Mouse (Mus musculus): ENCODE data around the gene Prss54.
A peak's percentile ranks its signal among the peaks of the same experiment; 100 is the strongest.
"Not testable (repeated sequence)": the region's sequence is repeated elsewhere in the genome, so short reads cannot be mapped to it uniquely, and the experiment has no call there.

Prss54 gene

GRCm38 (mm10) chr8:95576240-95576639, at the start of gene Prss54:
Gene Prss54 (minus strand): TSS chr8:95576340.
- DNase-seq, result no peak

- DNase-seq, result no peak
Measured at GRCm38 (mm10) chr8:95624833-95625232, 48.7 kb upstream of the Prss54 start.

GRCm38 (mm10) chr8:95620046-95620445, 43.9 kb upstream of the Prss54 start:
- peak; percentile 49 for DNase-seq

DNA sequence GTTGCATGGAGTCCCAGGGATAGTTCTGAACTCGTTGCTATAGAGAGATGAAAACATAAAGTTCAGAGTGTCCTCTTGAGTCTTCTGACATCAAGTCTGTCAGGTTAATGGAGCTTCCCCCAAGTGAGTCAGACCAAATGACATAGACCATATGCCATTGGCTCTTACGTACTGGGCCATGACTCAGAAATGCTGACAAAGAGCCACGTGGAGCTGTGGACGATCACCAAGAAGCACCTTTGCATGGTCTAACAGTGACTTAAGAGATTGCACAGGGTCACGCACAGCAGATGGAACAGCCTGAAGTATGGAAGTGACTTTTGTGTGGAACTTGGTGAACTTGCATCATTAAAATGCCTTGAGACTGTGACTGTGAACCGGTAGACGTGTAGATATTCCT, 40.2 kb upstream of the Prss54 start:
- no peak for DNase-seq

- DNase-seq, result no peak
Measured at GRCm38 (mm10) chr8:95611769-95612168, 35.6 kb upstream of the Prss54 start.

- DNase-seq, result no peak
Measured at GRCm38 (mm10) chr8:95610749-95611148, 34.6 kb upstream of the Prss54 start.

DNA sequence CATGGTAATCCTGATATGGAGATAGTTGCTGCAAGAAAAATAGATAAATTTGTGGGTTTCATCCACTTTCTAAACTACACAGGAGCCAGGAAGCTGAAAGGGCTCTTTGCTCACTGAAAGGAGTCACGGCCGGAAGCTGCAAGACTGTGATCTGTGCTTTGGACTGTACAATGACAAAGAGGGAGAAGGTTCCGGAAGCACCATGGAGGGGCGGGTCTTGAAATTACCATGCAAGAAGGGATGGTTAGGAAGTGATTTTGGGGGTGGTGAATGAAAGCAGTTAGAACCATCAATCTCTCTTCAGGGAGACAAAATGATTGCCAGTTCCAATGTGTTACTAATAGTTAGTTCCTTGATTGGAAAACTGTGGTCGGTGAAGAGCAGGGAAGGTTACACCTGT, 33.3 kb upstream of the Prss54 start:
- DNase-seq, result no peak

DNA sequence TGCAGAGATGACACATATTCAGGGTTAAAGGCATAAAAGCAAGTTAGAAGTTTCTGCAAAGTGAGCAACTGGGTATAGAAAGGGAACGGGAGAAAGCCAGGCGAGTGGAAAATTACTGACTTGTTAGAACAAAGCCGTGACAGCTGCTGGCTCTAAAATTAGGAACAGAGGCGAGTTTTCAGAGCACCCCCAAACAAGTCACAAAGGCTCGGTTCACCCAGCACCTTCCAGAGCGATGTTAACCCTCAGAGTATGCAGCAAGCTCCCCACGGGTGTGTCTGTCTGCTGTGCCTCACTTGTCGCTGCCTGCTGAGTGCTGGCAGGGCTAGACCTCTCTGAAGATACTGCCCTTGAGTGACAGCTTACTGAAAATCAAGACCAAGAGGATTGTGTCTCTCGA, 31.1 kb upstream of the Prss54 start:
- DNase-seq, result peak; percentile 51

DNA sequence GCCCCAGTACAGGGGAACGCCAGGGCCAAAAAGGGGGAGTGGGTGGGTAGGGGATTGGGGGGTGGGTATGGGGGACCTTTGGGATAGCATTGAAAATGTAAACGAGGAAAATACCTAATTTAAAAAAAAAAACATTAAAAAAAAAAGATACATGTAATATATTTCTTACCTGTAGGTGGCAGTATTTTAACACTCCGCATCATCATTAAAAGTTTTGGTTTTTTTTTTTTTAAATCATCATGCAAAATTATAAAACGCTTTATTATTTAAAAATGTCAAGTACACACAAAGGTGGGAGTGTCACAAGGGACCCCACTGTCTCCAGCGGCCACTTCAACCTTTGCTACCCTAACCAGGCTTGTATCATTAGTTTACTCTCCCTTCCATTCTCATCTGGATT, 30.4 kb upstream of the Prss54 start:
- not testable (repeated sequence) for DNase-seq

DNA sequence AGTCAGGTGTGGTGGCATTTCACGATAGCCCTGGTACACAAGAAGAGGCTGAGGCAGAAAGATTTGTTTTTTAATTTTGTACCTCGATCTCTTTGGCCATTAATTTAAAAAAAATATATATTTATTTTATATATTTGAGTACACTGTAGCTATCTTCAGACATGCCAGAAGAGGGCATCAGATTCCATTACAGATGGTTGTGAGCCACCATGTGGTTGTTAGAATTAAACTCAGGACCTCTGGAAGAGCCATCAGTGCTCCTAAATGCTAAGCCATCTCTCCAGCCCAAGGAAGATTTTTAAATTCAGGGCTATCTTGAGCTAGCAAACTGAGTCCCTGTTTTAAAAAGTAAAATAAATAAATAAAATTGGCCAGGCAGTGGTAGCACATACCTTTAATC, 26.0 kb upstream of the Prss54 start:
- DNase-seq, result no peak

DNA sequence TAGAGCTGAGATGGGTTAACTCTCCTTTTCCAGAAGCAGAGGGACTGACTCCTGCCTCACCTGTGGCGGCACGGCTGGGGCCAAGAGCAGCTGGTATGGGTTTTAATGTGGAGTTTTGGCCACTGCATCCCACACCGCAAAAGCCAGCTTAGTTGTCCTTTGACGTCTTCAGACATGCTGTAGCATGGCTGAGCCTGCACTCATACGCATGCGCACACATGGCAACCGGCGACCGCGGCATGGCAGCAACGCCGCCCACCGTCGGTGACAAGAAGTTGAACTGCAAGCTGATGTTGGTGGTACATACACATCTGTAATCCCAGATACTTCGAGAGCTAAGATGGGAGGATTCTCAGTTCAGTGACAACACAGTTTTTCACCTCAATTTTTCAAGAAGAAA, 25.2 kb upstream of the Prss54 start:
- no peak for DNase-seq

DNA sequence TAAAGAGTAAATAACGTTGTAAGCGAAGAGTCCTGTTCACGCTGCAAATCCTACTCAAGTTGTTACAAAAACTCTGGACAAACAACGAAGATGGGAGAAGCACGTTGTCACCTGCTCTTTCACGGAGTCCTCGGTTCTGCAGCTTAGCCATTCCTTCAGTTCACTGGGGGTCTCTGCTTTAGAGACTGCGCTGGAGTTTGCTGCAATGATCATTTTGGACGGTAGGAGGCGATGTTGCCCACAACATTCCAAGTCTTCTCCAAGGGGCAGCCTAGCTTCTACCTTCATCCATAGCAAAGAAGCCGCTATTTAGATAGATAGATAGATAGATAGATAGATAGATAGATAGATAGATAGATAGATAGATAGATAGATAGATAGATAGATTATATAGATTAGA, 23.7 kb upstream of the Prss54 start:
- DNase-seq, result peak; percentile 34

GRCm38 (mm10) chr8:95596841-95597241, 20.7 kb upstream of the Prss54 start:
- no peak for DNase-seq

DNA sequence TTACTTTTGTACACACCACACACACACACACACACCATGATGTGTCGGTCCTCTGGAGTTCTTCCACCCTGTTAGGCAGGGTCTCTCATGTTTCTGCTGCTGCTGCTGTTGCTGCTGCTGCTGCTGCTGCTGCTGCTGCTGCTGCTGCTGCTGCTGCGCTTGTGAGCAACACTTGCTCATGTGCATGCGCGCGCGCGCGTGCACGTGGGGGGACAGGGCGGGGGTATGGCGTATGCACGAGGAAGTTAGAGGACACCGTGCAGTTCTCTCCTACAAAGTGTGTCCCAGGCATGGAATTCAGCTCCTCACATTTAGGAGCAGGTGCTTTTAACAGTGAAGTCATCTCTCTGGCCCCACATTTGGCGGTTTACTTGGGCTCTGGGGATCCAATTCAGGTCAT, 19.0 kb upstream of the Prss54 start:
- no peak for DNase-seq

DNA sequence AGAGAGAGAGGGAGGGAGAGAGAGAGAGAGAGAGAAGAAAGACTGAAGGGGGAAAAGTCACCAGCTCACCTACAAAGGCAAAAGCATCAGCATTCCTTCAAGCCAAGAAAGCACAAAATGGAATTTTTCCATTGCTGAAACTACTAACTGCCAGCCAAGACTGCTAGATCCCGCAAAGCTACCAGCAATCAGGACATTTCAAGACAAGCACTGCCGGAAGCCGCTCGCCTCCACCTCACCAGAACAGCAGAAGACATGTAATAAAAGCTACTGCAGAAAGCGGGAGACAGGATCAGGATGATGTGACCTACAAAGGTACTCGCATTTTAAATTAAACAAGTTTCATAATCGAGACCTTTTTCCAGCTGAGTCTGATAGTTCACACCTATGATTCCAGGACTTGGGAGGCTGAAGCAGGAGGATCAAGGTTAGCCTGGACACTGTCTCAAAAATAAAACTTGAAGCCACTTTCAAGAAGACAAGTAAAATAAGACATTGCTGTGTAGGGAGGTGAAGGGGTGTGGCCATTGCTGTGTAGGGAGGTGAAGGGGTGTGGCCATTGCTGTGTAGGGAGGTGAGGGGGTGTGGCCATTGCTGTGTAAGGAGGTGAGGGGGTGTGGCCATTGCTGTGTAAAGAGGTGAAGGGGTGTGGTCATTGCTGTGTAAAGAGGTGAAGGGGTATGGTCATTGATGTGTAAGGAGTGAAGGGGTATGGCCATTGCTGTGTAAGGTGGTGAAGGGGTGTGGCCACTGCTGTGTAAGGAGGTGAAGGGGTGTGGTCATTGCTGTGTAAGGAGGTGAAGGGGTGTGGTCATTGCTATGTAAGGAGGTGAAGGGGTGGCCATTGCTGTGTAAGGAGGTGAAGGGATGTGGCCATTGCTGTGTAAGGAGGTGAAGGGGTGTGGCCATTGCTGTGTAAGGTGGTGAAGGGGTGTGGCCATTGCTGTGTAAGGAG, 17.6 kb upstream of the Prss54 start:
- DNase-seq, result no peak

- no peak for DNase-seq
Measured at GRCm38 (mm10) chr8:95592131-95592780, 16.1 kb upstream of the Prss54 start.

GRCm38 (mm10) chr8:95590539-95590938, 14.4 kb upstream of the Prss54 start:
- DNase-seq, result no peak

- DNase-seq, result no peak
Measured at GRCm38 (mm10) chr8:95589282-95589681, 13.1 kb upstream of the Prss54 start.

GRCm38 (mm10) chr8:95587339-95587738, 11.2 kb upstream of the Prss54 start:
- DNase-seq, result no peak

DNA sequence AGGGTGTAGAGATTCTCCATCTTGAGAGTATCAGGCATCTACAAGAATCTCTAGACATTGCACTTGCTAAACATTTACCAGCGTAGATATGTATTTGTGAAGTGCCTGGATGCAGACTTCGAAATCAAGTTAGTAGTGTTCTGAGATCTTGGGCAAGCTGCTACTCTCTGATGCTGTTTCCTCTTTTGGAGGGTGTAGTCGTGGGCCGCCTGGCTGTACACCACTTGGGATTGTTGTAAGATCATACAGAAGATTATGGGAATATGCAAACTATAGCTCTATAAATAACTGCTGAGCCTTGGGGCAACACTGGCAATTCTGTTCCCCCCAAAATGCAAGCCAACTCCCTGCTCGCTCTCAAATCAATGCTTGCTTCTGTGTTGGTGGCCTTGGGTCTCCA, 3.0 kb downstream of the Prss54 start:
- DNase-seq, result no peak

GRCm38 (mm10) chr8:95566809-95567208, 9.3 kb downstream of the Prss54 start:
- DNase-seq, result no peak

GRCm38 (mm10) chr8:95566217-95566616, 9.9 kb downstream of the Prss54 start:
- no peak for DNase-seq

- DNase-seq, result no peak
Measured at GRCm38 (mm10) chr8:95555963-95556362, 20.2 kb downstream of the Prss54 start.

- no peak for DNase-seq
Measured at GRCm38 (mm10) chr8:95551577-95551976, 24.6 kb downstream of the Prss54 start.
